Mouse (Mus musculus) midbrain, embryonic 11.5 days (tissue): ENCODE results near the gene Robo1. TPM values are rescaled to one million over a fixed set of nuclear protein-coding genes. Genes with fewer than 3 reads are reported as not detected.
A peak's percentile ranks its signal among the peaks of the same experiment; 100 is the strongest.

Experiments
- ATAC-seq: fragments of 200-750 bp; cut with Nextera tagmentation; 2 replicates; pipeline ENCODE4 v1.8.0; 2017; ENCODE audit warnings: moderate TSS enrichment, moderate library complexity; ENCODE audit not compliant: low FRiP score
- DNase-seq: peaks from one replicate; pipeline ENCODE4 v3.0.0; 2015; ENCODE audit warnings: low spot score; ENCODE audit errors: missing footprints
- H3K27ac ChIP-seq: fragments of 300-500 bp; sonication (generic); 2 replicates; pipeline ENCODE4 v1.5.1; 2014; ENCODE audit warnings: low read depth, low read length
- H3K27me3 ChIP-seq: fragments of 300-500 bp; sonication (generic); 2 replicates; pipeline ENCODE4 v1.6.1; 2014; ENCODE audit warnings: mild to moderate bottlenecking, low read length, moderate library complexity, mixed read lengths; ENCODE audit not compliant: control insufficient read depth, insufficient read depth
- H3K36me3 ChIP-seq: fragments of 300-500 bp; sonication (generic); 2 replicates; pipeline ENCODE4 v1.6.1; 2014; ENCODE audit warnings: mild to moderate bottlenecking, low read length, moderate library complexity, mixed read lengths; ENCODE audit not compliant: control insufficient read depth, insufficient read depth
- H3K4me1 ChIP-seq: fragments of 300-500 bp; sonication (generic); 2 replicates; pipeline ENCODE4 v1.6.1; 2014; ENCODE audit warnings: low read length; ENCODE audit not compliant: control insufficient read depth, insufficient read depth
- H3K4me2 ChIP-seq: fragments of 300-500 bp; sonication (generic); 2 replicates; pipeline ENCODE4 v1.6.1; 2014; ENCODE audit warnings: mild to moderate bottlenecking, moderate library complexity
- H3K4me3 ChIP-seq: fragments of 300-500 bp; sonication (generic); 2 replicates; pipeline ENCODE4 v1.5.1; 2014; ENCODE audit warnings: low read depth, low read length
- H3K9ac ChIP-seq: fragments of 300-500 bp; sonication (generic); 2 replicates; pipeline ENCODE4 v1.6.1; 2014; ENCODE audit warnings: low read length
- H3K9me3 ChIP-seq: fragments of 300-500 bp; sonication (generic); 2 replicates; pipeline ENCODE4 v1.6.1; 2016; ENCODE audit warnings: low read length; ENCODE audit not compliant: control insufficient read depth
- WGBS: fragments of 180-500 bp; shearing (Covaris S2); extraction: QIAGEN DNeasy Blood & Tissue Kit; methylation state at CpG from one replicate; pipeline ENCODE4 v1.1.7; 2014; 5-methylcytosine and 5-hydroxymethylcytosine counted together
- polyA plus RNA-seq: library from polyadenylated mRNA; unstranded; fragments of >200 nt; fragmentation: Nextera tagmentation; extraction: Ambion mirVana; gene quantifications from 2 replicates; pipeline ENCODE4 v1.2.1, GENCODE M21; 2014

Gene Robo1
- polyA plus RNA-seq, 1 experiment from 2014 or later = 44.4 TPM

DNA sequence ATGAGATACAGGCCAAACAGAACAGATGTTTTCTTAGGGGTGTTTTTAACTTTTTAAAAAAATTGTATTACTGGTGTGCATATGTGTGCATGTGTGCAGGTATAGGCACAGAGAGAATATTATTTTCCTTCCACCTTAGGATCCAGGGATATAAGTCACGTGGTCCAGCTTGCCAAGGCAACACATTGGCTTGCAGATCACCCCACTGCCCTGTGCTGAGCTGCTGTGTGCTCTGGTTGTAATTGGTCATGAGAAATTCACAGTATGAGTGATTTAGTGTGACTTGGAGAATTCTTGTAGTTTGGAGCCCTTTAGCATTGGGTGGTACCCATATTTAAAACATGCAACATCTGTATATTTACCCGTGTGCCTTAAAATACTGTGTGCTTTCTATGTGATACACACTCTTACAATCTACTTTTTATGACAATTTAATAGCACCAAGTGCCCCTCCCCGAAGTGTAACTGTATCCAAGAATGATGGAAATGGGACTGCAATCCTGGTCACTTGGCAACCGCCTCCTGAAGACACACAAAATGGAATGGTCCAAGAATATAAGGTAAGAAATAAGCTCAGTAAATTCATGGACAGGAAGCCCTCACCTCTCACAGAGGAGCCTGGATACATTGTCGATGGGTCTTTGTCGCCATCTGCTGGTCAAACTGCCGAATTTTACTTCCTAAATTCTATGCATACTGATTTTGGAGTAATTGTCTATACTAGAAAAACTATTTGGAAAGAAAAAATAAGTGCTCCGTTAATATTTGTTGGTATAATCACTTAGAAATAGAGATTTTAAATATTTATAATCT is 671.5 kb downstream of the Robo1 start:
- peak; percentile 97 for DNase-seq
- no peaks in the 10 kb centered on the region for H3K27me3 ChIP-seq
- ATAC-seq = peak; percentile 66
- H3K9ac ChIP-seq = no peak overlapping the region
- no peak overlapping the region for H3K27ac ChIP-seq
- H3K4me3 ChIP-seq = no peak overlapping the region
- no peaks in the 10 kb centered on the region for H3K9me3 ChIP-seq
- H3K4me1 ChIP-seq = peaks cover 6% of the 10 kb centered on the region
- 34% methylated on average over 8 of the region's 8 CpGs for WGBS
- no peak overlapping the region for H3K4me2 ChIP-seq
- no peaks in the 10 kb centered on the region for H3K36me3 ChIP-seq

GRCm38 (mm10) chr16:72990376-72991167 is 682.5 kb downstream of the Robo1 start:
- WGBS = 93% methylated on average over 21 of the region's 21 CpGs
- Histone ChIP-seq H3K36me3 (no peaks in the 10 kb centered on the region; the same call in 1 of the 2 replicates), H3K9me3 (no peaks in the 10 kb centered on the region), H3K4me1 (no peaks in the 10 kb centered on the region), H3K4me3 (no peak overlapping the region), H3K9ac (no peak overlapping the region), H3K27me3 (no peaks in the 10 kb centered on the region), H3K27ac (no peak overlapping the region), H3K4me2 (no peak overlapping the region)
- ATAC-seq = no peak
- DNase-seq = no peak

- Histone ChIP-seq H3K36me3 (no peaks in the 10 kb centered on the region; the same call in 1 of the 2 replicates), H3K27me3 (no peaks in the 10 kb centered on the region), H3K4me1 (peaks cover 3% of the 10 kb centered on the region; the same call in 1 of the 2 replicates), H3K4me3 (no peak overlapping the region), H3K9me3 (no peaks in the 10 kb centered on the region), H3K27ac (no peak overlapping the region), H3K9ac (no peak overlapping the region), H3K4me2 (no peak overlapping the region)
- ATAC-seq (no peak), DNase-seq (no peak)
- 86% methylated on average over 8 of the region's 8 CpGs for WGBS
These were observed 685.1 kb downstream of the Robo1 start for GRCm38 (mm10) chr16:72993189-72993588.

DNA sequence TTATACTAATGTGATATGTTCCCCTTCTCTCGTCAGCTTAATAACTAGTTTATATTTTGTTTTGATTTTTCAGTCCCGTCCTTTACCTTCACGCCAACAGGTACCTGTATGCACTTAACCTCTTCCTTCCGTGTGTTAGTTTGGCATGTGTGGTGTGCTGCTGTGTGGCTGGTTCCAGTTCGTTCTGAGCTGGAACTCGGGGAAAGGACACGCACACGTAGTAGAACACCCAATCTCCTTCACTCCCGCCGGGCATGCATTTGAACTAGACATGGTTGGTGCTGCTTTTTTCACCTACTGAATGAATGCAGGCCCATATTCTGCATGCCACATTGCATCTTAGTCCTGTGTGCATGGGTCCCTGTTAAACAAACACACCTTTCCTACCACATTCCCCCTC is 685.5 kb downstream of the Robo1 start:
- Histone ChIP-seq H3K4me3 (no peak overlapping the region), H3K9me3 (no peaks in the 10 kb centered on the region), H3K27ac (no peak overlapping the region), H3K36me3 (no peaks in the 10 kb centered on the region; the same call in 1 of the 2 replicates), H3K4me1 (peaks cover 3% of the 10 kb centered on the region; the same call in 1 of the 2 replicates), H3K4me2 (no peak overlapping the region), H3K9ac (no peak overlapping the region), H3K27me3 (no peaks in the 10 kb centered on the region)
- ATAC-seq = no peak
- no peak for DNase-seq
- WGBS = 92% methylated on average over 10 of the region's 10 CpGs

DNA sequence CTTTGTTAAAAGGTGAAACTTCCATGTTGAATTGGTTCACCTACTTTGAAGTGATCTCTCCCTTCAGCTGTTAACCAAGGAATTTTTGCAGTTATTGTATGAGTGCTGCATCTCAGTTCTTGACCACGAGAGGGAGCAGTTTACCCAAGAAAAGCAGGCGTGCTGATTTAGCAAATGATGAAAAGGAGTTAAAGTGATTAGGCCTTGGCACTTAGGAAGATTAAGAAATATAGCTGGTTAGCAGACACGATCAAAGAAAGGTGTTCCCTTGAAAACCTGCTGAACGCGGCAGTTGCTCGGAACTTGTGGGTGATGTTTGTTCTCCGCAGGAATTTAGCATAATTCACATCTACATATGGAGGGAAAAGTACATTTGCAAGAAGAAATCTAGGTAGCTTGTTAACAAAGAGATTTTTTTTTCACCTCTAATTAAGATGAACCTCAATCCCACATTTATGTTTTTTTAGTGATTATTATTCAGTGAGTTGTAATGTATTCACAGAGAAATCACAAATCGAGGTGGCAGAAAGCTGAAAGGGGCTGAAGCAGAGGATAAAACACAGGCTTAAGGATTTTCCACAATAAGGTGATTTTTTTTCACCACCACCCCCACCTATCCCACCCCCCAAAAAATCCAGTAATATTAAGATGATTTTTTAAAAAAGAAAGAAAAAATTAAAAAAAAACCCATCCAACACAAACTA is 687.3 kb downstream of the Robo1 start:
- no peaks in the 10 kb centered on the region for H3K9me3 ChIP-seq
- peak; percentile 96 for DNase-seq
- WGBS = 28% methylated on average over 8 of the region's 8 CpGs
- no peak overlapping the region for H3K4me2 ChIP-seq
- peak; percentile 47 for ATAC-seq
- no peak overlapping the region for H3K9ac ChIP-seq
- H3K27ac ChIP-seq = no peak overlapping the region
- H3K4me3 ChIP-seq = no peak overlapping the region
- no peaks in the 10 kb centered on the region for H3K27me3 ChIP-seq
- no peaks in the 10 kb centered on the region; the same call in 1 of the 2 replicates for H3K36me3 ChIP-seq
- H3K4me1 ChIP-seq = peaks cover 3% of the 10 kb centered on the region; the same call in 1 of the 2 replicates

DNA sequence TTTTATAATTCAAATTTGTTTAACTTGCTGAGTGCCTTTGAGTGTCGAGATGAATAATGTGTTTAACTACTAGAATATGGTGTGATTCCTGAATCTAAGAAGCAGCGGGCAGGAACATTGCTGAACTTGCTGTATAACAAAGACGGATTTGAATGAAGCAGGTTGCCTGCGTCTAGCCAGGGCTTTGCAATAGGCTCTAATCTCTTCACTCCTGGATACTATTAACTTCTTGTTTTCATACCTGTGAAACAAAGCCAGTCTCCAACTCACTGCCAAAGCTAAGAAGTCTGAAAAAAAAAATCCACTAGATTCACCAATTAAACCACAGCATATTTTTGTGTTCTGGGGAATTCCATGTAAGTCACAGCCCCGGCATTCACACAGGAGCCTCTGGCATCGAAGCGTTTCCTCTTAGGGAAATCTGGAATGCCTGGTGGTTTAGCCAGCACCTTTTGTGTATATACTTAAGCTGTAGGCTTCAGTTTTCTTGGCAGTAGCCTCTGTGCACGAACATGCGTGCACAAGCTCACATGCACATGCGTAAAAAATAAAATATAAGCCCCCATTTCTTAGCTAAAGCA is 687.9 kb downstream of the Robo1 start:
- no peak overlapping the region for H3K4me2 ChIP-seq
- no peak overlapping the region for H3K9ac ChIP-seq
- H3K9me3 ChIP-seq = no peaks in the 10 kb centered on the region
- no peak for DNase-seq
- H3K27me3 ChIP-seq = no peaks in the 10 kb centered on the region
- no peak for ATAC-seq
- 55% methylated on average over 10 of the region's 10 CpGs for WGBS
- H3K4me3 ChIP-seq = no peak overlapping the region
- no peak overlapping the region for H3K27ac ChIP-seq
- H3K36me3 ChIP-seq = no peaks in the 10 kb centered on the region; the same call in 1 of the 2 replicates
- peaks cover 3% of the 10 kb centered on the region; the same call in 1 of the 2 replicates for H3K4me1 ChIP-seq

DNA sequence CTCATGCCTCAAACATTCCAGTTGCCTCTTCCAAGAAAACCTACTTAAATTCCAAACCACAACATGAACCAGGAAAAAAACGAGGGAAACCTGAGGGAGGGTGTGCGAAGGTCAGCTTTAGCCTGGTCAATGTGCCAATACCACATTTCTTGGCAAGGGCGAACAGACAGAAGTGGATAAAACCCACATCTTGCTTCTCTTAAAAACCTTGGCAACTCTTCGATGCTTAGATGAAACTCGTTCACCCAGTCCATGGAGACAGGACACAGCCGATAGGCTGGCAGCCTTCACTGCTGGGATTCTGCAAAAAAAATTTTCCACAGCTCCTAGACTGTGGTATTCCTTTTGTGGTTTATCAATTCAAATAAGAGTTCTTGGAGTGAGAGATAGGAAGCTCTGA is 690.6 kb downstream of the Robo1 start:
- Histone ChIP-seq H3K27ac (no peak overlapping the region), H3K4me2 (no peak overlapping the region), H3K9ac (no peak overlapping the region), H3K4me3 (no peak overlapping the region), H3K4me1 (peaks cover 3% of the 10 kb centered on the region; the same call in 1 of the 2 replicates), H3K27me3 (no peaks in the 10 kb centered on the region), H3K9me3 (no peaks in the 10 kb centered on the region), H3K36me3 (peaks cover 2% of the 10 kb centered on the region; the same call in 1 of the 2 replicates)
- DNase-seq (no peak), ATAC-seq (no peak)
- 90% methylated on average over 6 of the region's 6 CpGs for WGBS

- H3K4me1 ChIP-seq = no peaks in the 10 kb centered on the region
- no peak for DNase-seq
- no peak overlapping the region for H3K27ac ChIP-seq
- H3K27me3 ChIP-seq = no peaks in the 10 kb centered on the region
- WGBS = 88% methylated on average over 4 of the region's 4 CpGs
- no peak for ATAC-seq
- H3K4me2 ChIP-seq = no peak overlapping the region
- H3K4me3 ChIP-seq = no peak overlapping the region
- H3K36me3 ChIP-seq = peaks cover 4% of the 10 kb centered on the region; the same call in 1 of the 2 replicates
- no peak overlapping the region for H3K9ac ChIP-seq
- H3K9me3 ChIP-seq = no peaks in the 10 kb centered on the region; the same call in 1 of the 2 replicates
These were observed 694.6 kb downstream of the Robo1 start for GRCm38 (mm10) chr16:73002685-73003084.
